Mouse (Mus musculus): ENCODE measurements at regions not wholly inside any gene's neighbourhood (a gene's known extent, or its start where the extent isn't known, plus 50 kb on each side); places are given as distances from the start of the nearest gene placed in this dataset.

DNA sequence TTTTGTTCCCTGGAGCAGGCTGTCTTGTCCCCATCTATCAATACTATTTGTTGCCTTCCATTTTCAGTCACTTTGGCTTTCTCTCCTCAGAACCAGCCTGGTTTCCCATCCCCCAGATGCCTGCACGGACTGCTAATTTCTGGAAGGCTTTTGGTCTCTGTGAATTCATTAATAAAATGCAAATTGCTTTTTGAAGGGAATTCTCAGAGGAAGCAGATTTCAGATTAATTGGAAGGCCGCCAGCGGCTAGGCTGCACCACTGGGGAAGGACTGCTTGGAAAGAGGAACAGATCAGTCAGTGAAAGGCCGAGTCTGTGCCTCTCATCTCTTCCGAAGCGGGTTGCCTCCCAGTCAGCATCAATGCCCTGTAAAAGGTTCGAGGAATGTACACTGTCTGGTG lies 73.8 kb downstream of the Gpr6 start:
- TF ChIP-seq CTCF (IDR thresholded peaks at IDR 0.05; ENCODE audit: borderline replicate concordance, extremely low read depth, insufficient read depth, insufficient read length) (no peak), POLR2A (IDR thresholded peaks at IDR 0.05; ENCODE audit: borderline replicate concordance, extremely low read depth, insufficient read depth, insufficient read length, poor library complexity, severe bottlenecking) (no peak)

Measured in brain, embryonic 14.5 days (tissue).